Mouse (Mus musculus) midbrain, embryonic 13.5 days (tissue): ENCODE measurements around the gene Angptl7. TPM values are rescaled to one million over a fixed set of nuclear protein-coding genes. Genes with fewer than 3 reads are reported as not detected.

Experiments
- ATAC-seq: fragments of 200-750 bp; cut with Nextera tagmentation; 2 replicates; pipeline ENCODE4 v1.8.0; 2017; ENCODE audit warnings: mild to moderate bottlenecking, moderate TSS enrichment, moderate library complexity
- H3K27ac ChIP-seq: fragments of 300-500 bp; sonication (generic); 2 replicates; pipeline ENCODE4 v1.5.1; 2015; ENCODE audit warnings: inconsistent platforms, mild to moderate bottlenecking, moderate library complexity
- H3K27me3 ChIP-seq: fragments of 300-500 bp; sonication (generic); 2 replicates; pipeline ENCODE4 v1.6.1; 2015; ENCODE audit warnings: mild to moderate bottlenecking, inconsistent platforms
- H3K36me3 ChIP-seq: fragments of 300-500 bp; sonication (generic); 2 replicates; pipeline ENCODE4 v1.6.1; 2015; ENCODE audit warnings: mild to moderate bottlenecking, inconsistent platforms
- H3K4me1 ChIP-seq: fragments of 300-500 bp; sonication (generic); replicated peaks from 2 replicates; pipeline ENCODE4 v1.6.1; 2015; ENCODE audit warnings: inconsistent platforms
- H3K4me2 ChIP-seq: fragments of 300-500 bp; sonication (generic); replicated peaks from 2 replicates; pipeline ENCODE4 v1.6.1; 2015; ENCODE audit warnings: moderate library complexity, mild to moderate bottlenecking, inconsistent platforms
- H3K4me3 ChIP-seq: fragments of 300-500 bp; sonication (generic); replicated peaks from 2 replicates; pipeline ENCODE4 v1.5.1; 2015; ENCODE audit warnings: mild to moderate bottlenecking, inconsistent platforms
- H3K9ac ChIP-seq: fragments of 300-500 bp; sonication (generic); replicated peaks from 2 replicates; pipeline ENCODE4 v1.6.1; 2015; ENCODE audit warnings: mild to moderate bottlenecking, inconsistent platforms
- H3K9me3 ChIP-seq: fragments of 300-500 bp; sonication (generic); 2 replicates; pipeline ENCODE4 v1.6.1; 2016; ENCODE audit warnings: mild to moderate bottlenecking, inconsistent platforms
- WGBS: fragments of 180-500 bp; shearing (Covaris S2); methylation state at CpG from one replicate; pipeline ENCODE4 v1.1.7; 2015; 5-methylcytosine and 5-hydroxymethylcytosine counted together
- polyA plus RNA-seq: library from polyadenylated mRNA; unstranded; fragments of >200 nt; fragmentation: Nextera tagmentation; extraction: Ambion mirVana; gene quantifications from 2 replicates; pipeline ENCODE4 v1.2.1, GENCODE M21; 2015

Gene Angptl7
- polyA plus RNA-seq, 1 experiment from 2014 or later: 0.32 TPM

DNA sequence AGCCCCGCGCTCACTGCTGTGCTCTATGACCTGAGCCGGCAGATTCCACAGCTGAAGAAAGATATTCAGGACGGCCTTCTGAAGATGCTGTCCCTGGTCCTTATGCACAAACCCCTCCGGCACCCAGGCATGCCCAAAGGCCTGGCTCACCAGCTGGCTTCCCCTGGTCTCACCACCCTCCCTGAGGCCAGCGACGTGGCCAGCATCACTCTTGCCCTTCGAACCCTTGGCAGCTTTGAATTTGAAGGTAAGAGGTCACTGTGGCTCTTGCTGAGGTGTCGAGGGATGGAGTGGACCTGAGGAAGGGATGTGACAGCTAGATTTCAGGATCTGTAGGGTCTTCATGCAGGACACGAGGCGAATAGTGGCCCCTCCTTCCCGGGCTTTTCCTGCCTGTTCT, 36.0 kb downstream of the Angptl7 start:
- no peak overlapping the region for H3K4me3 ChIP-seq
- H3K36me3 ChIP-seq: peaks cover 98% of the 10 kb centered on the region
- no peak for ATAC-seq
- H3K9me3 ChIP-seq: no peaks in the 10 kb centered on the region
- WGBS: 94% methylated on average over 12 of the region's 12 CpGs
- H3K4me2 ChIP-seq: no peak overlapping the region
- H3K4me1 ChIP-seq: no peaks in the 10 kb centered on the region
- no peak overlapping the region for H3K27ac ChIP-seq
- no peak overlapping the region for H3K9ac ChIP-seq
- no peaks in the 10 kb centered on the region for H3K27me3 ChIP-seq

DNA sequence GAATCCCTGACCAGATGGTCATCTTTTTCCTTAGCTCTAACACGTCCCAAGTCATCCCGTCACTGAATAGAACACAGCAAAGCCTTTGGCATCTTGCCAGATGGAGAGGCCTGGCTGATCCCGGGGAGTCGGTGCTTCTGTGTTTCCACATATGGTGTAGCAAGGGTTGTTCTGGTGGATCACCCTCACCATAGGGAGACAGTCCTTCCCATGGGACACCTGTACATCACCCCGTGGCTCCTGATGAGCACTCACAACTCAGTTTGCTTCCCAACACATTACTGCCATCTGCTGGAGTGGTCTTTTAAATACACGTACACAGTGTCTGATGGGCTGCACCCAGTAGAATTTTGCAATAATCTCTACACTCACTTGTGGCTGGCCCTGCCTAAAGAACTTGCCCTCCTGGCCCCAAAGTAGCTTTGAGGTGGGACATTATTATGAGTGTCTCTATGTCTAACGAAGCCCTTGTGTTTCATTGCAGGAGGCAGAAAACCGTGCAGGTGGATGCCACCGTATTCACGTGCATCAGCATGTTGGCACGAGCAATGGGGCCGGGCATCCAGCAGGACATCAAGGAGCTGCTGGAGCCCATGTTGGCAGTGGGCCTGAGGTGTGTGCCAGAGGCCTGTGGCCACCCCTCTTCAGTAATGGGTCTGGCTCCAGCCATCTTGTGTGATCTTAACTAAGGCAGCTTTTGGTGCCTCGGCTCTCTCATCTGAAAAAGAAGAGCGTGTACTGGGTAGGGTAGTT, 36.9 kb downstream of the Angptl7 start:
- 74% methylated on average over 14 of the region's 14 CpGs for WGBS
- Histone ChIP-seq H3K9me3 (no peaks in the 10 kb centered on the region), H3K4me2 (no peak overlapping the region), H3K9ac (no peak overlapping the region), H3K27ac (no peak overlapping the region), H3K4me3 (no peak overlapping the region), H3K27me3 (no peaks in the 10 kb centered on the region), H3K4me1 (no peaks in the 10 kb centered on the region), H3K36me3 (peaks cover 98% of the 10 kb centered on the region)
- ATAC-seq: peak; percentile 27; the same call in 1 of the 2 replicates

DNA sequence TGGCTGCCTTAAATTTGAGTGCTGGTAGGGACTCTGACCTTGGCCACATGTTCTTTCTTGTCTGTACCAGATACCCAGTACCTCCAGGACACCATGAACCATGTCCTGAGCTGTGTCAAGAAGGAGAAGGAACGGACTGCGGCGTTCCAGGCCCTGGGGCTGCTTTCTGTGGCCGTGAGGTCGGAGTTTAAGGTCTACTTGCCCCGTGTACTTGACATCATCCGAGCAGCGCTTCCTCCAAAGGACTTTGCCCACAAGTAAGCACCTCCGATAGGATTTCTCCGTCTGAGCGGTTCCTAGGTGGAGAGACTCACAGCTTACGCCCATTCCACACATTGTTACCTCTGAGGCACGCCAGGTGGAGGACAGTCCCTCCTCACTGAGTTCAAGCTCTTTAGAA, 37.5 kb downstream of the Angptl7 start:
- 97% methylated on average over 13 of the region's 13 CpGs for WGBS
- H3K4me1 ChIP-seq: no peaks in the 10 kb centered on the region
- ATAC-seq: 0 out of 2 replicates have a peak, but pooled peaks have one; percentile 7
- no peaks in the 10 kb centered on the region for H3K9me3 ChIP-seq
- H3K27ac ChIP-seq: no peak overlapping the region
- no peak overlapping the region for H3K9ac ChIP-seq
- H3K27me3 ChIP-seq: no peaks in the 10 kb centered on the region
- no peak overlapping the region for H3K4me3 ChIP-seq
- H3K4me2 ChIP-seq: no peak overlapping the region
- H3K36me3 ChIP-seq: peaks cover 98% of the 10 kb centered on the region

DNA sequence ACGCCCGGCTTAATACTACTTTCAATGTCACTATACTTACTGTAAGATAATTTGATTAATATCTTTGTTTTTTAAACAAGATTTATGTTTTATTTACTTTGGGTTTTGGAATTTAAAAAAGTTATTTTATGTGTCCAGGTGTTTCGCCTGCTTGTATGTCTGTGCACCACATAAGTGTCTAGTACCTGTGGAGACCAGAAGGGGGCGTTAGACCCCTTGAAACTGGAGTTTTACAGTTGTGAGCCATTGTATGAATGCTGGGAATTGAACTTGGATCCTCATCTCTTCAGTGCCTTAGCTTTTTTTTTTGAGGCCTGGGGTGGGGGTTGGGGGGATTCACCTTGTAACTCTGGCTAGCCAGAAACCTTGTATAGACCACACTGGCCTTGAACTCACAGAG, 38.5 kb downstream of the Angptl7 start:
- Histone ChIP-seq H3K4me2 (no peak overlapping the region), H3K4me1 (no peaks in the 10 kb centered on the region), H3K36me3 (peaks cover 100% of the 10 kb centered on the region), H3K9me3 (no peaks in the 10 kb centered on the region), H3K27me3 (no peaks in the 10 kb centered on the region), H3K27ac (no peak overlapping the region), H3K4me3 (no peak overlapping the region), H3K9ac (no peak overlapping the region)
- no peak for ATAC-seq
- 83% methylated on average over 4 of the region's 4 CpGs for WGBS

DNA sequence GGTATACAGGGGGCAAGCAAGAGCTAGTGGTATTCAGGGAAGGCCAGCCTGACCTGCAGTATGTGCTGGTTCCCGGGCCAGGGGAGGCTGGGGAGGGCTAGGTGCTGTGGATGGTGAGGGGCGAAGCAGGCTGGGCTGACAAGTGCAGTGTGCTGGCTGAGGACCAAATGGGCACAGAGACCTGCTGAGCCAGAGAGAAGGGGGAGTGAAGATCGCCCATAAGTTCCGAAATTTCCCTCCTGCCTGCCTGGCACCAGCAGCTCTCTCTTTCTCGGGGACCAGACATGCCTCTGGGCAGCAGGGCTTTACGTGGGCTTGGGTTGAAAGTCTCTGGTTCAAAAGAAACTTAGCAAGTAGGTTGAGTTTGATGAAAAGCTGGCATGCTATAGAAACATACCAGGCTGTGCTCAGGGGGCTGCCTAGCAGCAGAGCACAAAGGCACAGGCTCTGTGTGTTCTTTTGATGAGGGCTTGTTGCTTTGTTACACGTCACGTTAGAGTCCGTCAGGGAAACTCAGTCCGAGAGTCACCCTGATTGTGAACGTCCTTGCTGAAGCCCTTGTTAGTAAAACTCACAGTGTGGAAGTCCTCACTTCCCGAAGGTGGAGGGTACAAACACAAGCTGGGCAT, 39.5 kb downstream of the Angptl7 start:
- peak; percentile 76 for ATAC-seq

DNA sequence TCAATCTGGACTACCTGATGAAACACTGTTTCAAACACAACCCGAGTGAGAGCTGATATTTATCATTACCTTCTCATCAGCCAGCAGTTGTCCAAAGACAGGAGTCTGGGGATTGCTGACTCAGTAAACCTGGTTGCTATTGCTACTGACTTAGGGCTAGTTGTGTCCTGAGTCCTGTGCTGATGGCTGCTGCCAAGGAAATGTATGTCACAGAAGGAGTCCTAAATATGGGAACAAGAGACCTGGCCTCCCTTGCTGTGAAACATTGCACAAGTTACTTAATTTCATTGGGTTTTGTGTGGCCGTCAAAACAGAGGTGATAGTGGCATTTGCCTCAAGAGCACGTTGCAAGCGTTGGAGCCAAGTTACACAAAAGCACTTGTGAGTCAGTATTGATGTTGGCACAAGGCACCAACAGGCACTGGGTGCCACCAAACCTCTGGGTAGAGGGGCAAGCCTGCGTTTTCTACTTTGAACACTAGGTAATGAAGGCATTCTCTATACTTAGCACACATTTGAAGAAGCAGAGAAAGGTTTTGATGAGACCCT, 44.7 kb downstream of the Angptl7 start:
- no peak overlapping the region for H3K9ac ChIP-seq
- peaks cover 12% of the 10 kb centered on the region for H3K4me1 ChIP-seq
- H3K27ac ChIP-seq: no peak overlapping the region
- no peaks in the 10 kb centered on the region for H3K9me3 ChIP-seq
- H3K27me3 ChIP-seq: no peaks in the 10 kb centered on the region
- peaks cover 89% of the 10 kb centered on the region for H3K36me3 ChIP-seq
- WGBS: 96% methylated on average over 5 of the region's 5 CpGs
- ATAC-seq: no peak
- no peak overlapping the region for H3K4me3 ChIP-seq
- no peak overlapping the region for H3K4me2 ChIP-seq

More for the DNA sequence above, 39.5 kb downstream of the Angptl7 start:
- Histone ChIP-seq H3K4me2 (no peak overlapping the region), H3K9me3 (no peaks in the 10 kb centered on the region), H3K4me3 (no peak overlapping the region), H3K9ac (no peak overlapping the region), H3K36me3 (peaks cover 100% of the 10 kb centered on the region), H3K27ac (peak overlapping the region; percentile 53; the same call in 1 of the 2 replicates), H3K27me3 (no peaks in the 10 kb centered on the region), H3K4me1 (no peaks in the 10 kb centered on the region)
- 55% methylated on average over 12 of the region's 12 CpGs for WGBS

DNA sequence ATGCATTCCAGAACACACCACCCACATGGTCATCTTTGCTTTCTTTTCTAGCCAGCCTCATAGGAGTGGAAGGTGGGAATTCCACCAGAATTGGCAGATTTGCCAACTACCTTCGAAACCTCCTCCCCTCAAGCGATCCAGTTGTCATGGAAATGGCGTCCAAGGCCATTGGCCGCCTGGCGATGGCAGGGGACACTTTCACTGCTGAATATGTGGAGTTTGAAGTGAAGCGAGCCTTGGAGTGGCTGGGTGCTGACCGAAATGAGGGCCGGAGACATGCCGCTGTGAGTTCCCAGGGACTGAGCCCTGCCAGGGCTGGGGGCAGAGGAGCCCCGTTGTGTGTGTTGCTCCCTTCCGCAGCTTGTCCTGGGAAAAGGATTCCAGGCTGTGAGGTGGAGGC, 46.6 kb downstream of the Angptl7 start:
- no peaks in the 10 kb centered on the region for H3K27me3 ChIP-seq
- H3K4me2 ChIP-seq: no peak overlapping the region
- no peak overlapping the region for H3K4me3 ChIP-seq
- 91% methylated on average over 11 of the region's 11 CpGs for WGBS
- H3K9ac ChIP-seq: no peak overlapping the region
- peaks cover 28% of the 10 kb centered on the region for H3K4me1 ChIP-seq
- ATAC-seq: no peak
- H3K9me3 ChIP-seq: no peaks in the 10 kb centered on the region
- no peak overlapping the region for H3K27ac ChIP-seq
- peaks cover 70% of the 10 kb centered on the region for H3K36me3 ChIP-seq

DNA sequence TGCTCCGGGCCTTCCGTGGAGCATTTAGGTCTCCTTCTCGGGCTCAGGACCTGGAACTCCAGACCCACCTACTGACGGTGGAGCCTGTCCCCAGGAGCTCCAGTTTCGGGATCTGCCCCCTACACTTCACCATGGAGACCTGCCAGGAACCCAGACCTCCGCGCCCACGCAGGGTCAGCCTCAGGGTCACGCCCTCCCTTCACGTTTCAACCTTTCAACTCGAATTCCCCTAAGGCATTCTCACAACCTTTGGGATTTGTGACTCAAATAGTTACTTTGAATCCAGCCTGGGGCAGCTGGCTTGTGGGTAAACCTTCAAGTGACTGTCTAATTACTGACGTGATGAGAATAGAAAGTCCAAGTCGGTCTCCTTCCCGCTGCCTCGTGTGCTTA, 51.4 kb downstream of the Angptl7 start:
- H3K36me3 ChIP-seq: peaks cover 22% of the 10 kb centered on the region
- no peak for ATAC-seq
- no peaks in the 10 kb centered on the region for H3K9me3 ChIP-seq
- no peaks in the 10 kb centered on the region for H3K27me3 ChIP-seq
- peaks cover 46% of the 10 kb centered on the region for H3K4me1 ChIP-seq
- peak overlapping the region; percentile 95 for H3K4me3 ChIP-seq
- WGBS: 0% methylated on average over 15 of the region's 15 CpGs
- peak overlapping the region; percentile 88 for H3K27ac ChIP-seq
- H3K9ac ChIP-seq: peak overlapping the region; percentile 95
- H3K4me2 ChIP-seq: peak overlapping the region; percentile 81

DNA sequence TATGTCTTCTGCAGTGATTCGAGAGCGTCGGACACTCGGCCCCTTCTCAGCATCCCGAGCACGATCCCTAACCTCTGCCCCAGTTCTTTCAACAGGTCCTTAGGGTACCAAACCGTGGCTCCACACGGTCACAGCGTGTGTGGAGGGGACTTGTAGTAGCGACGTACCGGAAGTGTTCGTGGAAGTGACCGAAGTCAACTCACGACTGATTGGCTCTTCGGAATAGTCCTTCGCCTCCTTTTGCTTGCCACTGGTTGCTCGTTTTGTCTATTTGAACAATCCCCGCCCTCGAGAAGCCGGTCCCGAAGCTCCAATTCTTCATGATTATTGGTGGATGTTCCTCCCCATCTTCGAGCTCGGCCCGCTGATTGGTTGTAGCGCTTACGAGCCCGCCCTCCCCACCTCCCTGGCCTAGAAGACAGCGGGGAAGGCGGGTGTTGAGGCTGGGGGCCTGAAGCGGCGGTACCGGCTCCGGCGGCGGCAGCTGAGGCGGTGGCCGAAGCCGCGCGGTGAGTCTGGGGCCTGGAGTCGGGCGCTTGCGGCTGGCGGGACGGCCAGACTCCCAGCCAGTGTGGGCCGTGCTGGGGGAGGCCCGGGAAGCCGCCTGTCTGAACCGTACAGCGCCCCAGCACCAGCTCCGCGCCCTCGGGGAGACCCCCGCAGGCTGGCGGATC, 51.9 kb downstream of the Angptl7 start, which contains the start of gene Mtor:
Mtor (plus strand) TSS at position 433 of the 674 bp plus-strand sequence.
- under 1% methylated on average over 56 of the region's 56 CpGs for WGBS

More for the DNA sequence above, 51.9 kb downstream of the Angptl7 start, which contains the start of gene Mtor:
- Histone ChIP-seq H3K9ac (peak within 1 kb of the TSS; percentile 95), H3K27me3 (no peaks in the 10 kb centered on the region), H3K4me3 (peak within 1 kb of the TSS; percentile 95), H3K27ac (peak within 1 kb of the TSS; percentile 88), H3K4me1 (peaks cover 51% of the 10 kb centered on the region), H3K4me2 (peak within 1 kb of the TSS; percentile 81), H3K9me3 (no peaks in the 10 kb centered on the region), H3K36me3 (peaks cover 16% of the 10 kb centered on the region)
- peak; percentile 97 for ATAC-seq
